Mouse (Mus musculus): Measurements from ENCODE around the gene S100a13. TPM values are rescaled to one million over a fixed set of nuclear protein-coding genes. Genes with fewer than 3 reads are reported as not detected.

S100a13 gene
- 62.0 and 66.7 TPM in 2 replicates for polyA plus RNA-seq (2012; rRNA removed)

GRCm38 (mm10) chr3:90513796-90514590, at the start of gene S100a13, which contains the start of gene S100a1:
Gene S100a13, plus strand, starts transcription at chr3:90514435.
Gene S100a1, minus strand, starts transcription at chr3:90514392.
- DNase-seq (ENCODE audit: extremely low spot score in 1 of 2, low spot score in 1 of 2): no peak

DNA sequence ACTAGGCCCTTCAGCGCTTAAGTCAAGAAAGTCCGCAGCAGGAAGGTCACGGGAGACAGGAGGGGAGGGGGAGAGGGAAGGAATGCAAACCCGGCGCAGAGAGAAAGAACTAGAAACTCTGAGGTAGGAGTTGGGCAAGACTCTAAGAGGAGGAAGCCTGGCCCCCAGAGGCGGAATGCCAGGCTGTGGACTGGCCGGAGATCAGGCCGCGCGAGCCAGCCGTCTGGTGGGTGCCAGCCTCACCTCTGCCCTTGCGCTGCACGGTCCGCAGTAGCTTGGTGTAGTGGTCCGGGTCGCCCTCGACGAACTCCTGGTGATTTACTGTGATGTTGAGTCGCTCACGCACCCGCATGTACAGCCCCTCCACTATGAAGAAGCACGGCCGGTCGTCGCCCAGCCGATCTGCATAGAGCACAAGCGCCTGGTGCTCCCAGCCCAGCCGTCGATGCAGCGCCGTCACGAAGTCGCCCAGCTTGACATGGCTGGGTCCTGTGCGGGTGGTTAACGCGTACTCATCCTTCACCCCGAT, 49.6 kb upstream of the S100a13 start:
- no peak for DNase-seq (ENCODE audit: extremely low spot score in 1 of 2, low spot score in 1 of 2)

GRCm38 (mm10) chr3:90465081-90465685, 49.1 kb upstream of the S100a13 start:
- DNase-seq (ENCODE audit: extremely low spot score in 1 of 2, low spot score in 1 of 2): no peak

GRCm38 (mm10) chr3:90465686-90466310, 48.4 kb upstream of the S100a13 start, which contains the start of gene Npr1:
Gene Npr1, minus strand, starts transcription at chr3:90465866.
- no peak for DNase-seq (ENCODE audit: extremely low spot score in 1 of 2, low spot score in 1 of 2)

GRCm38 (mm10) chr3:90466311-90466766, 47.9 kb upstream of the S100a13 start:
- DNase-seq (ENCODE audit: extremely low spot score in 1 of 2, low spot score in 1 of 2): peak in 1 of 2 experiments; percentile 81

- DNase-seq (ENCODE audit: extremely low spot score in 1 of 2, low spot score in 1 of 2): no peak
These were observed 46.5 kb upstream of the S100a13 start for GRCm38 (mm10) chr3:90467618-90468300.

DNA sequence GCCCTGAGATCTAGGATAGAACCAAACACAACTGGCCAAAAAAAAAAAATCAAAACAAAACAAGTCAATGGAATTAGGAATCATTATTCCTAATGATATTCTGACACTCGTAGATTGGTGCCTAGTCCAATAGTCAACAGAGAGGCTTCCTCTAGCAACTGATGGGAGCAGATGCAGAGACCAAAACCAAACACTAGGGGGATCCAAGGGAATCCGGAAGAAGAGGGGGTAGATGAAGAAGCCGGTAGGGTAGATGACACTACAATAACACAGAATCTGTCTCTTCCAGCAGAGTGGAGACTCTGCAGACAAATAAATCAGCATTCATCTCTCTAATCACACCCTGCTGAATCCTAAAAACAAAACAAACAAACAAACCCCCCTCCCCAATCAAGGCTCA, 42.0 kb upstream of the S100a13 start:
- peak in 1 of 2 experiments; percentile 63 for DNase-seq (ENCODE audit: extremely low spot score in 1 of 2, low spot score in 1 of 2)

DNA sequence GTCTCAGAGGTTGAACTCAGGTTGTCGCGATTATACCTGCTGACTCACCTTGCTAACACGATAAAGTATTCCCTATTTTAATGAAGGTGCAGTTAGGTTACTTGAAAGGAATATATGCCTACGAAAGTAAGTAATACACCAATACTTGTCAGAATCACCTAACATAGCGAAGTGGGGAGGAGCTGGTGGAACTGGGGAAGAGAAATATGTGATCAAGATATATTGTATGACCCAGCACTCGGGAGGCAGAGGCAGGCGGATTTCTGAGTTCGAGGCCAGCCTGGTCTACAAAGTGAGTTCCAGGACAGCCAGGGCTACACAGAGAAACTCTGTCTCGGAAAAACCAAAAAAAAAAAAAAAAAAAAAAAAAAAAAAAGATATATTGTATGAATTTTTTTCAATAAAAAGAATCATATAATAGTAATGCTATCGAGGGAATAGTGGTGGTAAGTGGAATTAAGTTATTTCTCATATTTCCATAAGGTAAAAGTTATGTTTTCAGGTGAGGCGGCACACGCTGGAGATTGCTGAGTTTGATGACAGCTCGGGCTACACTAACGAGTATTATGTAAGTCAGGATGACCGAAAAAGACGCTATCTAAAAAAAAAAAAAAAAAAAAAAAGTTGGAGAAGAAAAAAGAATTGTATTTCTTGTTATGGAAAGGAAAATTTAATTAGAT, 38.9 kb upstream of the S100a13 start:
- DNase-seq (ENCODE audit: extremely low spot score in 1 of 2, low spot score in 1 of 2): no peak

DNA sequence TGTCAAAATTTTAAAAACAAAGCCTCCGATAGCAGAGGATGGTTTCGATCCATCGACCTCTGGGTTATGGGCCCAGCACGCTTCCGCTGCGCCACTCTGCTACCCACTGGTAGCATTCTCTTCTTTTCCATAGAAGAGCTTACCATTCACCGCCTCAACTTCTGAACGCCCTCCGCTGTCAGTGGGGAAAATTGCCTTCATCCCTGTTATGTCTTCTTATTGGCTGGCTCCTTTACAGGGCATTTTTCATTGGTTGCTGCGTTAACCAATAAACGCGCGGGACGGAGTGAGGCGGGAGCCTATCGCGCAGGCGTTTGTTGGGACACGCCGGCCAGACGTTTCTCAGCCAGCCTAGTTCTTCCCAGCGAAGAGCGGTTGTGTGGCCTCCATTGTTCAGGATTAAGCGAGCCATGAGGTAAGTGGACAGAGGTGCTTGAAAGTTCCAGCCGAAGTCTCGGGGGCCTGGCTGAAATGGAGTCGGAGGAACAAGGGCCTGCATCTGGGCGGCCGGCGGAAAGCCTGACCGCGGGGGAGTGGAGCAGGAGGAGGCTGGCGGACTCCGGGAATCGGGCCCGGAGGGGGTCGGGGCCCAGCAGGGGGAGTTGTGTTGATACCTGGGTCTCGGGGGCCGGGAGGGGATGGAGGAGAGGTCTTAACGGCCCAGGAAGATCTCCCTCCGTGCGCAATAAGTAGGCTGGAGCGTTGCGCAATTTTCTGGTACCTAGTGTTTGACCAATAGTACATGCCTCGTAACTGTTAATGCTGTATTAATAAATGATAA, 38.2 kb upstream of the S100a13 start, which contains the start of gene Ilf2:
TSS of gene Ilf2 (plus strand) at position 296 of the 781 bp plus-strand sequence.
- DNase-seq (ENCODE audit: extremely low spot score in 1 of 2, low spot score in 1 of 2): peak; percentile 96 to 98

GRCm38 (mm10) chr3:90486998-90487397, 27.2 kb upstream of the S100a13 start:
- no peak for DNase-seq (ENCODE audit: extremely low spot score in 1 of 2, low spot score in 1 of 2)

DNA sequence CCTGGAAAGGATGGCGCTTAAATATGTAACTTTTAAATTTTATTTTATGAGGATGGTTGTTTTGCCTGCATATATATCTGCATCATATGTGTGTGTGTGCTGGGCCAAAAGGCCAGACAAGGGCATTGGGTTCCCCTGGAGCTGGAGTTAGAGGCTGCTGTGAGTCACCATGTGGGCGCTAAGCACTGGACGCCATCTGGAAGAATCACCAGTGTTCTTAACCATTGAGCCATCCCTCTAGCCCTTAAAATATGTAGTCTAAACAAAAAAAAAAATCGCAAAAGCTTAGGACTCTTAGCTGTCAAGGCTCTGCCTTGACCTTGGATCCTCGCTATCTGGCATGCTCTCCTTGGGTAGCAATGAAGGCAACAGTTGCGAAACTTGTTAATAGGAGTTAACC, 25.7 kb upstream of the S100a13 start:
- no peak for DNase-seq (ENCODE audit: extremely low spot score in 1 of 2, low spot score in 1 of 2)

- peak; percentile 91 to 96 for DNase-seq (ENCODE audit: extremely low spot score in 1 of 2, low spot score in 1 of 2)
These were observed 23.5 kb upstream of the S100a13 start, which contains the start of gene Snapin for GRCm38 (mm10) chr3:90490696-90491256. Gene Snapin, minus strand, starts transcription at chr3:90491033.

DNA sequence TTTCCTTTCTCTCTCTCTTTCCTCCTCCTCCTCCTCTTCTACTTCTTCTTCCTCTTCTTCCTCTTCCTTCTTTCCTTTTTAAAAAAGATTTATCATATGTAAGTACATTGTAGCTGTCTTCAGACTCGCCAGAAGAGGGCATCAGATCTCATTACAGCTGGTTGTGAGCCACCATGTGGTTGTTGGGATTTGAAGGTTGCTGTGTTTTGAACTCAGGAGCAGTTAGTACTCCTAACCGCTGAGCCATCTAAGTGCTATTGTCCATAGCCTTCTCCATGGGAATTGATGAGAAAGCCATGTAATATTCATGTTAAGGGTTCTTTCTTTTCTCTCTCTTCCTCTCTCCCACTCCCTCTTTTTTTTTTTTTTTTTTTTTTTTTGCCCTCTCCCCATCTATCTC, 22.9 kb upstream of the S100a13 start:
- DNase-seq (ENCODE audit: extremely low spot score in 1 of 2, low spot score in 1 of 2): peak in 1 of 2 experiments; percentile 52

DNA sequence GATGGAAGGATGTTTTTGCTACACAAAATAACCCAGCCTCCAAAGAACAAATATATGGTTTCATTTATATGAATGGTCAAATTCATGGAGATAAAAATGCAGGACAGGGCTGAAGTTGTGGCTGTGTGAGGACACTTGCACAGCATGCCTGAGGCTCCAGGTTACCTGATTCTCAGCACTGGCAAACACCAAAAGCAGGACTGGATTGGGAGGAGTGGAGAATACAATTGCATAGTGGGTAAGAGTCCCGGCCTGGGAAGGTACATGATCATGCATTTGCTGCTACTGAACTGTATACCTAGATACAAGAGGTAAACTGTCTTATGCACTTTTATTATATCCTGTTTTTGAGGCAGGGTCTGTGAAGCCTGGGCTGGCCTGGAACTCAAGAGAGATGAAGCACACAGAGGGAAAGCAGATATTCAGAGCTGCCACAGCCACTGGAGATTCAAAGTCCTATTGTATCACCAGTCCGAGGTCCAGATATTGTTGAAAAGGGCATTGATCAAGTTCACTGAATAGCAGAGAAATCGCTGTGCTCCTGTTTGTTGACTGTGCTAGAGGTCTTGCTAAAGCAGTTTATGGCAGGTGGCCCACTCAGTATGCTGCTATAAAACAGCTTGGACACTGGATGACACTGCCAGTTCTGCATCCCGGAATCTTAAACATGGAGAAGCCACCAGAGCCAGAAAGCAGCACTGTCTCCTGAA, 20.2 kb upstream of the S100a13 start:
- no peak for DNase-seq (ENCODE audit: extremely low spot score in 1 of 2, low spot score in 1 of 2)

GRCm38 (mm10) chr3:90495850-90496525, 18.2 kb upstream of the S100a13 start:
- DNase-seq (ENCODE audit: extremely low spot score in 1 of 2, low spot score in 1 of 2): no peak

DNA sequence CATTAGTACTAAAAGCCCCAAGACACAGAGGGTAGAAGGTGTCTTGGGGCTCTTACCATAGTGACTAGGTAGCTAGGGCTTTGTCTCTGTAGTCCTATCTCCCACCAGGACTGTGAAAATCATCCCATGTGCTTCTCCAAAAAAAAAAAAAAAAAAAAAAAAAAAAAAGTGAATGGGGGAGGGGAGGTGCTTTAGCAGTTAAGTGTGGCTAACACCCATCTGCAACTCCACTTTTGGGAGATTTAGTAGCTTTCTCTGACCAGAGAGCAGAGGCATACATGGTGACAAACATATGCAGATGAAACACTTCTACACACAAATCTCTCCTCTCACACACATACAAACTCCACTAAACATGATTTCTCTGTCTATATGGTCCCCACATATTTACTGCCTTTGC, 16.6 kb upstream of the S100a13 start:
- no peak for DNase-seq (ENCODE audit: extremely low spot score in 1 of 2, low spot score in 1 of 2)

DNA sequence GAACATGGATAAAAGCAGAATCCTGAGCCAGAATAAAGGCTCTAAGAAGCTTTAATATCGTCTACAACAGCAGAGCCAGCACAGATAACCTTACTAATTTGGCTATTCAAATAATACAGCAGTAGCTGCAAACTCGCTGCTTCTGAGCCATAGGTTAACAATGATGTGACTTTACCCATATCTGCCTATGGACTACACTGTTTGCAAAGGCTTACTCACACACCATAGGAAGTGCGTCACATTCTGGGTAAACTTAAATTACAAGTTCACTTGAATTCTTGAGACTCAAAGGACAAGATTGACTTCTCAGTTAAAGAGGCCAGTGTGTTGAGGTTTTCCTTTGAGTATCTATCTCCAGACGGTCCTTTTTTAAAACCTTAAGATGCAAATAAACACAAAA, 10.8 kb upstream of the S100a13 start:
- no peak for DNase-seq (ENCODE audit: extremely low spot score in 1 of 2, low spot score in 1 of 2)

Data from frontal cortex, adult 2 months (tissue).